Mouse (Mus musculus): ENCODE measurements at regions not wholly inside any gene's neighbourhood (a gene's known extent, or its start where the extent isn't known, plus 50 kb on each side); places are given as distances from the start of the nearest gene placed in this dataset.
A peak's percentile ranks its signal among the peaks of the same experiment; 100 is the strongest.
"Not testable (repeated sequence)": the region's sequence is repeated elsewhere in the genome, so short reads cannot be mapped to it uniquely, and the experiment has no call there.

DNA sequence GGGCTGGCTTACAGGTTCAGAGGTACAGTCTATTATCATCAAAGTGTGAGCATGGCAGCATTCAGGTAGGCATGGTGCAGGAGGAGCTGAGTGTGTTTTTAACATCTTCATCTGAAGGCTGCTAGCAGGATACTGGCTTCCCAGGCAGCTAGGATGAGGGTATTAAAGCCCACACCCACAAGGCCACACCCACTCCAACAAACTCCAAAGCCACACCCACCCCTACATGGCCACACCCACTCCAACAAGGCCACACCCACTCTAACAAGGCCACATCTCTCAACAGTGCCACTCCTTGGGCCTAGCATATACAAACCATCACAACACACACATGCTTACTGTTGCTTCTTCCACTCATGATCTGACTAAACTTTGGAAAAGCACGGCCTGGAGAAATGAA is 172.5 kb downstream of the Msrb3 start:
- no peak for DNase-seq (ENCODE audit: low spot score in 2 of 2)
- intact Hi-C loops (cut with DNase I): no loop called here

DNA sequence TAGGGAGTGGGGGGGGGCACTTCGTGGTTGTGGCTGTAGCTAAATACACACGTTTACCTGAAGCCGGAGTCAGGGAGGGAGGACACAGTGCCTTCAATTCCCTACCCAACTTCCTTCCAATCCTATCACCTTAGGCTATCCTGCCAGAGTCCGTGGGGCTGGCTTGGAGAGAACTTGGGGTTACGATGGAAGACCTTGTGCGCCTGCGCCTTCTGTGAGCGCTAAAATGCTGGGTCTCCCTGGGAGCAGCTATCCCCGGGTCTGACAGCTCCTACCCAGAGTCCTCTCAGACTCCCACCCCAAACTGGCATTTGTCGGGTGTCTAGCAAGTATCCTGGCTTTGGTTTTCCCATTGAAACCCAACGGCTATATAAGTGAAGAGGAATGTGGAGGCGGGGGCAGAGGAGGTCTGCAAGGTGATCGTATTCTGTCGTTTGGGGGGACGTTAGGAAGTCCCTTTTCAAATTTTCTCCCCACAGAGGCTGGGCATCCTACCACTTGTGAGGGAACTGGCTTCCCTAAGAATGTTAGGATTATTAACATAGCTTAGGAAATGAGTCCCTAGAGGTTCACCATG is 176.9 kb downstream of the Msrb3 start:
- no peak for DNase-seq (ENCODE audit: low spot score in 2 of 2)
- intact Hi-C loops (cut with DNase I): no loop called here

DNA sequence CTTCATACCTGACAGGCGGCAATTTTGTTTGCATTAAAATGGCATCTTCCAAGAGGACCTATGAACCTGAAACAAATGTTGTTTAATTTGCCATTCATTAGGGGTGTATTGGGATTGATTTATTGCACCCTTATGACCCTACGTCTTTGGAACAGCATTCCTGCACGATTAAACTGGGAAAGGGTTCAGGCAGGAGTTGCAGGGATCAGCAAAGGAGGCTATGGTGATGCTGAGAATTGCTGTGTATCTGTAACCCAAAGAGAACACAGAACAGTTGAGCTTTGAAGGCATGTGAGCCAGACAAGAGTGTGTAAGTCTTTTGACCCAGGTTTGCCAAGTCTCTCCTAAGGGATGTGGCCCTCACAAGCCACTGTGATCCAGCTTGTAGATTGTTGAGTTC is 177.9 kb downstream of the Msrb3 start:
- intact Hi-C loops (cut with DNase I): no loop called here
- no peak for DNase-seq (ENCODE audit: low spot score in 2 of 2)

DNA sequence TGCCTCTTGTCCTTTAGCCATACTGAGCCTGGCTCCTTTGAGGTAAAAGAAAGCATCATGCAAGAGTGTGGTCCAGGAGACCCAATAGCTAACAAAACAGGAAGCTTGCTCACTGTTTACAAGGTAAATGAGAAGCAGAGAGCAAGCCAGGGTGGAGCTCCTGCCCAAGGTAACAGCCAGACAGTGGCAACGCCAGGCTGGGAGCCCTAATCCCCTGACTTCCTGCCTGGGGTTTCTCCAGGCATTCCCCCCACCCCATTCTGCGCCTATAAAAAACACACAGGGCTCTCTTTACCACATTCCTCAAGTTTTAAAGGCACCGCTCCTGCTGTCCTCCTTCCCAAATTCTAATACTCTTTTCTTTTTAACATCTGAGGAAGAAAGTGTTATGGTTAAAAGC is 178.8 kb downstream of the Msrb3 start:
- intact Hi-C loops (cut with DNase I): no loop called here
- no peak for DNase-seq (ENCODE audit: low spot score in 2 of 2)

DNA sequence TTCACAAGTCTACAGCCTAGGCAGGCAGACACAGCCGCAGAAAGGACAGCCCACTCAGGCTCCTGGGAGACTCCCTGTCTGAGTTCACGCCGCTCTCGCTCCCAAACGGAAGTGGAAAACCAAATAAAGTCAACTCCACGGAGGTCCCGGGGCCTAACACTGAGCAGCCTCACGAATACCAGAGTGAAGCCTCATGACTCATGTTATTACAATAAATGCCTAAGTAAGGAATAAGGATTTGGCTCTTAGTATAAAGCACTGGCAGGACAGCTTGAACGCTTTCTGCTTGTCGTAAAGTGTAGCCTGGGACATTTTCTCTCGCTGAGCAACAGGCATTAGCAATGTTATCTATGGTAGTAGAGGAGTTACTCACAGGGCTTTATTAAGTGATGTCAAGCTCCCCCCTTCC is 181.7 kb downstream of the Msrb3 start:
- intact Hi-C loops (cut with DNase I): no loop called here
- DNase-seq (ENCODE audit: low spot score in 2 of 2): no peak

DNA sequence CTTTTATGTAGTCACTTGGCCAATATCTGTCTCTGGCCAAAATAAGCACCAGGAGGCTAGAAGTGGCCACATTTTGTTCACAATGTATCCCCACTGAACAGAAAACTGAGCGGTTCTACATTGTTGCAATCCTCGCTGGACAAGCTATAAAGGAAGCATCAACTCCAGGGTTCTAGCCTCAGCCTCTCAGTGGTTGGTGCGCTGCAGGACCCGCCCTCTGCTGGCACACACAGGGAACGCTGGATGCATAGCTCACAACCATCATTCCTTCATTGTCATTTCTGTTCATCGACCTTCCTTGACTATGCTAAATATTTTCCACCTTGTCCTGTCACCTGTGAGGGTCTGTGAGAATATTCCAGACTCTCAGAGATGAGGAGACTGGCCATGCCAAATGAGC is 182.5 kb downstream of the Msrb3 start:
- no peak for DNase-seq (ENCODE audit: low spot score in 2 of 2)
- intact Hi-C loops (cut with DNase I): no loop called here

DNA sequence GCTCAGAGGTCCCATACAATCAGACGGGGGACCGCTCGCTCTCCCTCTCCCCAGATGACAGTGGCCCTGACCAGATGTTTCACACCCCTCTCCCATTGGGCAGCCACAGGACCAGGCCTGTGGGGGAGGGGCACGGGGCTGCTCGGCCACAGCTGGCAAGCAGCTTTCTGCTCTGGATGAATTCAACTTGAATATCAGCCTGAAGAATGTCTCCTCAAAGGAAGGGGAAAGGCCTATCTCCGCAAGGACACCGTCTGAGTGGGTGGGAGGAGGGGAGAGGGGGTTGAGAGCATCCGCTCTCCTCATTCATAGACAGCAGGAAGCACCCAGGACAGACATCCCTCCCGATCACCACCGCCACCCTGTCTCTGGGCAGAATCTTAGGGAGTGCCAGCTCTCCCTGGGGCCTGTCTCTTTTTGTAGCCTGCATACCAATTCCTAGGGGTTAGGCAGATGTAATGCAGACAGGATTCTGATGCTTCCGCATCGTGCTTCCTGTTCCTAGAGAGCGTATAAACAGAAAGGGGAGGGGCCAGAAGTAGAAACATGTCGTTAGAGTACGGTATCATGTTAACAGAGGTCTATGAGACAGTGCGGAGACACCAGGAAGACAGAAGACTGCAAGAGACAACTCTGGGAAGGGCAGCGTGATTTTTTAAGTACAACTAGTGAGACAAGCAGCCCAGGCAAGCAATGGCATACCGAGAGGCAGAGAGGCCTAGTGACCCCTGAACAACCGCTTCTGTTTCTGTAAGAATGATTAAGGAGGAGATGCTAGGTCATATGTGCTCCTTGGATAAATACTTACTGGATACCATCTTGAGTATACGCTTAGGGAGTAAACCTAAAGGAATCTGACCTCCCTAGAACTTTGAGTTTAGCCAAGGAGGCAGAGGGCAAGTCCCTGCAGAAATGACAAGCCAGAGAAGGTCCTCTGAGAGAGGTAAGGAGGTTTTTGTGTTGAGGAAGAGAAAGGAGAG is 190.8 kb downstream of the Msrb3 start:
- intact Hi-C loops (cut with DNase I): loop anchor here (10.0 kb wide), 3 partner anchors 123 to 453 kb away; no protein-coding TSS in a partner anchor
- no peak for DNase-seq (ENCODE audit: low spot score in 2 of 2)

DNA sequence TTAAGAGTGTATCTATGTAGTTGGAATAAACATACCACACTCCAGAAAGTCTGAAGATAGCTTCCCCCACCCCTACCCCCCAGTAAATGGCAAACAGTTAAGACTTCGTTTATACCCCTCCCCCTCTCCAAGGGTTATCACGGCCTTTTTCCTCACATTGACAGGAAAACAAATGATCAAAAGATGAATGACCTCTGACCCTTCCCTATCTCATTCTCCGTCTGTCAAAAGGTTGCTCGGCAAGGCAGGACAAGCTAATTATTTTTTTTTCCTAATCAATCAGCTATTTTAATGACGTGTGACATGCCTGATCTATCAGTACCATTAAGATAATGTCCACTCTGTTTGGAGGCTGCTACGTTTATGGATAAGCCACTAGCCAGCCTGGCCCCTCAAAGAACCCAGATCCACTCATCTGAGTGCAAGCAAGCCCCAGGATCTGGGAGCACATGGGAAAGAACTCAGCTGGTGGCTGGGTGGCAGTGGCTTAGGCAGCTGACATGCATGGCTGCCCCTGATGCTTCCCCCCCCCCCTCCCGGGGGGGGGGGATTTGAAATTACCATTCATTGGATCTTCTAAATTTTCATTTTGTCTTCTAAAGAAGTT is 192.1 kb downstream of the Msrb3 start:
- intact Hi-C loops (cut with DNase I): loop anchor here (10.0 kb wide), 3 partner anchors 122 to 452 kb away; no protein-coding TSS in a partner anchor
- DNase-seq (ENCODE audit: low spot score in 2 of 2): no peak

DNA sequence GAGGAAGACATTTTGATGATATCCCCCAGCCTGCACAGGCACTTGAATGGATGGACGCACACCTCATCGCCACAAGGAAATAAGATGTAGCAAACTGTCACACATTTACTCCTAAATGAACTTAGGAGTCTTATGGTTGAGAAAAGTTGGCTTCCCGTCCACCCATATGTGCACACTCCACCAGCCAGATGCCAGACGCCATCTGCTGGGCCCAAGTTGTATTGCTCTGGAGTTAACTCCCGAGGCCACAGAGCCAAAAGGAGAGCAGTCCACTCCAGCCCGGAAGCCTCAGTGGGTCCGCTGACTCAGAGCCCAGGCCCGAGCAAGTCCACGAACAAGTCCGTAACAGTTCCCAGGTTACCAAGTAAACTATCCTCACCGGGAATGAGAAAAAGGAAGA is 197.1 kb downstream of the Msrb3 start:
- peak; percentile 73 to 86 for DNase-seq (ENCODE audit: low spot score in 2 of 2)
- intact Hi-C loops (cut with DNase I): loop anchor here (5.0 to 10.0 kb wide), 5 partner anchors 117 to 447 kb away; no protein-coding TSS in a partner anchor

DNA sequence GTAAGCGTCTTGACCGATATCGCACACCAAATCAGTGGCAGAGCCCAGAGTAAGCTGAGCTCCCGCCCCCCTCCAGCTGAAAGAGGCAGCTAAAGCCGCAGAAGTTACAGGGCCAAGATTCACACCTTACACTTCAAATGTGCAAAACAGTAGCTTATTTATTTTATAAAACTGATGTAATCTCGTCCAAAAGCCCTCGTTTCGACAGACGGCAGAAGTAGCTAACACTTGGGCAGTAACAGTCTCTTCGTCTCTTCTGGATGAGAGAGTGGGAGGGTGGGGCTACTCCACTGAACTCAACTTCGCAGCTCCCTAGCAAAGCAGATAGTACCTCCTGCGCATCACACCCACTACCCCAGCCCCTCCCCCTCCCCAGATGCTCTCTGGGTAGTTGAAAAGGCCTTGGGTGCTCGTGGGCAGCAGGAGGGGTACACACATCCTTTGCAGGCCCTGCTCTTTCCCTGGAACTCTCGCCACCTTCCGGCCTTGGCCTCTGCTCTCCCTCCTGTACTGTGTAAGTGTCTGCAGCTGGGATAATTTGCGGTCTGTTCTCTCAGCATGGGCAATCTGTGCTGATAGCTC is 201.5 kb downstream of the Msrb3 start:
- intact Hi-C loops (cut with DNase I): no loop called here
- no peak for DNase-seq (ENCODE audit: low spot score in 2 of 2)

DNA sequence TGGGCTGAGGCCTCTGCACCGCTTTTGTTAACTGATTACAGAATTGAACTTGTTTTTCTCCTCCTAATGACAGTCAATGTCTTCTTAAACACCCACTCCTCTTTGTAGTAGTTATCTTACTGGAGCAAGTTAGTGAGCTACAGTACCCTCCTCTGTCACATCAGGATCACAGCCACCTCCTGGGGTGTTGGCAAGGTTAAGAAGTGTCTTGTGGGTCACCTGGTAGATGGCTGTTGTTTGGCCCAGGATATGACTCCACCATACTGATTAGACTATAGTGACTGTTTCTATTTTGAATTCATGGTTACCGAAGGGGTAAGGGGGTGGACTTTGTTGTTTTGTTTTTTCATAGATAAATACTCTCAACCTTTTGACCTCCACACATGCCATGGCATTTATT is 202.4 kb downstream of the Msrb3 start:
- intact Hi-C loops (cut with DNase I): no loop called here
- no peak for DNase-seq (ENCODE audit: low spot score in 2 of 2)

DNA sequence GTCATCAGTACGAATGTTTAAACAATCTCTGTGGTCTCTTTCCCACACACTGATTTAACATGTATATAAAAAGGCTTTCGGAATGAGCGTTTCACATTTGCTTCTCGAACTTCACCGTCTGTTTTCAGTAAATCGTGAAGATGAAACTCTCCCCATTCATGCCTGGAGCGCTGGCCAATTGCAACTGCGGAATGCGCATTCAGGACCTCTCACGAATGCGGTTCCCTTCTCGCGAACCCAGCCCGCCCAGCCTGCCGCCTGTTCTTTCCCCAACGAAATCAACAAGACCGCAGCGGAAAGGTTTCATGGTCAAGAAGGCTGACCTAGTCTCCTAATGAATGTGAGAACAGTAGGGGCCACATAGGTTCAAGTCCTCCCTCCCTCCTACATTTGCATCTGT is 204.4 kb downstream of the Msrb3 start:
- DNase-seq (ENCODE audit: low spot score in 2 of 2): no peak
- intact Hi-C loops (cut with DNase I): no loop called here

DNA sequence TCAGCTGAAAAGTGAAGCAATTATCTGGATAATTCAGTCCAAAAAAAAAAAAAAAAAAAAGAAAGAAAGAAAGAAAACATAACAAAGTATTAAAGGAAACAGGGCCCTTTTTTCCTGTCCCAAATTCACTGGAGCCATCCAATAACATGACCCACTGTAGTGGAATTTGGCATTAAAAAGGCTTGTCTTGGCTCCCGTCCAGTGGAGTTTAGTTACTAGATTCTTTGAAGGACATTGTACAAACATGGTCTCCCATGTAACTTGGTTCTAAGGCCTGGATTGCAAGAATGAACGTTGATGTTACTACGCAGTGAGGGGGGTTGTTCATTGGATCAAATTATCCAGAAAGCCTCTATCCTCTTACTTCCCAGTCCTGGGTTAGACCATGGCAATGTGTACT is 207.4 kb downstream of the Msrb3 start:
- peak; percentile 9 to 14 for DNase-seq (ENCODE audit: low spot score in 2 of 2)
- intact Hi-C loops (cut with DNase I): no loop called here

DNA sequence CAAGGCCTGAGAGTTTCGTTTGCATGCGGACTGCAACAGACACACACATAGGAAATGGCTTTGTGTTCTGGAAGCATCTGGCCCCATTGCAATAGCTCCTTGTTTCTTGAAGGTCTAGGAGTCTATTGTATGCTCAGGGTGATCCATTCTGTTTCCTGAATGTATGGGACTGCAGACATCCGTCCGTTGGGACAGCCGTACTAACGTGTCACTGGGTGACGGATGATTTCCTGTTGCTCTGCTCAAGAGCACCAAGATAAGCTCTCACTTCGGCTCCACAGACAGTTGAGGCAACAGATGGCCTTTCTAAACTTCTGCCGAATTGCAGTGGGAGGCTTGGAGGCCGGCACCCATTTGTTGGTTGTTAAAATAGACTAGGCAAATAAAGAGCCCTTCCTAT is 209.9 kb upstream of the Hmga2 start:
- intact Hi-C loops (cut with DNase I): no loop called here
- DNase-seq (ENCODE audit: low spot score in 2 of 2): no peak

DNA sequence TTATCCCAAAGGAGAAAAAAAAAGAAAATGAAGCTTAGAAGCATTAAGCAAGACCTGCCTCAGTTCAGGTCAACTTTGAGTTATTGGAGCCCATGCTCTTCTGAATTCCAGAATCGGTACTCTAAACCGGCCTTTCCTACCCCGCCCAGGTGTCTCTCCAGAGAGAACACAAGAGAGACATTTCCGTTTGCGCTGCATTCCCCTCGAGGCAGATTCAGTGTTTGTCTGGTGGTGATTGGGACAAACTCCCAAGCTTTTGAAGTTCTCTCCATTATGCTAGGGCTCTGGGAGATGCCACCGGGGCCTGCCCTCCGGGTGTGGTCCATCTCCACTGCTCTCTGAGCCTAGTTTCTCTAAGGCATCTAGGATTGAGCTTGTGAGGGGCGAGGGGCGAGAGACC is 205.8 kb upstream of the Hmga2 start:
- intact Hi-C loops (cut with DNase I): no loop called here
- DNase-seq (ENCODE audit: low spot score in 2 of 2): no peak

DNA sequence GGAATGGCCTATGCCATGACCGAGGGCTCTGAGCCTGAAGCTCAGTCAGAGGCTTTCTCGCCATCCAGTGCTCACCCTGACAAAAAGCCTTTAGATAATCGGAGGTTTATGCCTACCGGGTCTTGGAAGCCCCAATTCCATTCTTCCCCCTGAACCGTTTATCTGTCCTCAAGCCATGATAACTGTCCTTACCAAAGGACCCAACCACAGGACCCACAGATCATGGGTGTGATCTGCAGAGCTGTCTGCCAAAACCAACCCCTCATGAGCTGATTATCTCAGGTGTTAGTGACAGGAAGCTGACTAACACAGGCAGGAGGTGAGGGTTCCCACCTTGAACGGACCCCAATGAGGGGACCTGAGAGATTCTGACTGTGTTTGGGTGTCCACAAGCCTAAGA is 203.7 kb upstream of the Hmga2 start:
- intact Hi-C loops (cut with DNase I): no loop called here
- DNase-seq (ENCODE audit: low spot score in 2 of 2): no peak

DNA sequence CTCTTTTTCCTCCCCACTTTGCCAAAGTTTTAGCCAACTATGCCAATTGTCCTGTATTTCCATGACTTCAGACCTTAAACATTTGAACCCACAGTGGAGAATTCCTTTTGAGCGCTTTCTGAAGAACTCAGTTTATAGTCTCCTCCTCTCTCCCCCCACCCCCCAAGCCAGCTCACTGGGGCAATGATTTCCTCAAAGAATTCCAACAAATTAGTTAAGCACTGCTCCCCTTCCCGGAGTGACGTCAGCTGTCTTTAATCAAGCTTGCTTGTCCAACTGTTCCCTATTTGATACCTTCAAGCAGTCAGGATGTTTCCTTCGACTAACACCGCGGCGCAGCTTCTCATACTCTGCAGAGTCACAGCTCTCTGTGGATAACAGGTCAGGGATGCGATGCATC is 202.0 kb upstream of the Hmga2 start:
- DNase-seq (ENCODE audit: low spot score in 2 of 2): no peak
- intact Hi-C loops (cut with DNase I): no loop called here

DNA sequence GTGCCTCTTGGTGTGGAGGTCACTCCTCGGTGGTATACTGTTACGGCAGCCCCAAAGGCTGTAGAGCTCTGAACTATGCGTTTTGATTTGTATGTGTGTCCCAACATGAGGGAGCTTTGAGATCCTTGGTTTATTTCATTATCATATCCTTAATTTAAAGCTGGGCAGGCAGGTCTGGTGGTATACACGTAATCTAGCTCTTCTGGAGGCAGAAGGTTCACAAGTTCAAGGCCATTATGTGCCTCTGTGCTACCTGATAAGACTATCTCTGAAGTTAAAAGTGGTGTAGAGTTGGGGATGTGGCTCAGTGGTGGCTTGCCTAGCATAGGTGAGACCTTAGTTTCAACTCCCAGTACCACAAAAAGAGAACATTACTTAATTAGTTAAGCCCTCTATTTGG is 199.1 kb upstream of the Hmga2 start:
- intact Hi-C loops (cut with DNase I): no loop called here
- no peak for DNase-seq (ENCODE audit: low spot score in 2 of 2)

DNA sequence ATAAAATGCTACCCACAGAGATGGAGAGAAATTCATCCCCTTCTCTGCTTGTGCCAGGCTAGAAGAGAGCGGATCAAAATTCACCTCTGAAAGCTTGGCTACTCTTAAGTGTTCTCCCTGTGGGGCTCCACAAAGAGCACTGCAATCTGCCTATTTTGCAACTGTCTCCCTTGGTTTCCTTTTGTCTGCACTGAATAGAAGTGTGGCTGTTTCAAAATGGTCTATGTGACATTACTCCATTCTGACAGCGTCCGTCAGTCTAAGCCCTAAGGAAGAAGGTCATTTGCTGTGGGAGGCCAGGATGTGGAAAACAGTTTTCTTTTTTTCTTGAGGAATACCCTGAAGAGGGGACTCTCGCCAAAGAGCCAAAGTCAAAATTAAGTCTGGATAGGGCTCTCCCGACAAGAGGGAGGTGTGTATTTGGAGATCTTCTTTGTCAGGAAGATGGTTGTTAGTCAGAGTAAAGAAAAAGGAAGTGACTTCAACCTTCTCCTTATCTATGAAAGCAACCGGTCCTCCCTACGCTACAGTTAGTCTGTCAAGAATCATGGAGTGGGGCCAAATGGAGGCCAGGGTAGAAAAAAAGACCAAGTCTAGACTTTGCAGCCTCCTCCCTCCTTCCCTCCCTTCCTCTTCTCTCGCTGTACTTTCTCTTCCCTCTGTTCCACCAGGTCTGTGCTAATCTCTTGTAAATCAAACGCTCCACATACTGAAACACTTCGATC is 198.2 kb upstream of the Hmga2 start:
- DNase-seq (ENCODE audit: low spot score in 2 of 2): no peak
- intact Hi-C loops (cut with DNase I): no loop called here

DNA sequence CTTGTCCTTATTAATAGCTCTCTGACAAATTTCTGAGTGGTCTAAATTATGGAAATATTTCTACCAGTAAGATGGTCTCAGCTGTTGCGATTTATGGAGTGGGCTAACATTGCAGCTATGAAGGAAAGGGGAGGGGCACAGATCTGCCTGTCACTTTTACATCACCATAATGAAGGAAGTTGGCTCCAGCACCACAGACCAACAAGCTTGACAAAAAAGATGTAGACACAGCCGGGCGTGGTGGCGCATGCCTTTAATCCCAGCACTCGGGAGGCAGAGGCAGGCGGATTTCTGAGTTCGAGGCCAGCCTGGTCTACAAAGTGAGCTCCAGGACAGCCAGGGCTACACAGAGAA is 191.4 kb upstream of the Hmga2 start:
- intact Hi-C loops (cut with DNase I); DNase-seq (ENCODE audit: low spot score in 2 of 2): not testable (repeated sequence)
